Comparison of ENCODE assay signal across 8 mouse cellular contexts in genomic region chr10:128458348-128458718, GRCm38 (mm10). TPM values are rescaled to one million over a fixed set of nuclear protein-coding genes. Genes with fewer than 3 reads are reported as not detected.
DNase-seq lines count a peak whose midpoint lies in the region; ATAC-seq lines count a peak whose summit lies in the region.

No protein-coding gene starts in this region.

- peak; percentile 52 for ATAC-seq in megakaryocyte, adult 5-6 weeks (ENCODE audit: poor library complexity, severe bottlenecking)

- DNase-seq in T-cell, adult 2 months (ENCODE audit: low spot score) = peak; percentile 75
- DNase-seq in cerebellum, postnatal 36 days = peak; percentile 92 to 97
- DNase-seq in gastrocnemius, adult 18-20 months (ENCODE audit: low spot score) = peak; percentile 88
- DNase-seq in hindlimb bud, embryonic 11.5 days (ENCODE audit: extremely low spot score, low read depth, low spot score) = peak; percentile 83
- DNase-seq in left cerebral cortex, adult 8-10 months (ENCODE audit: low spot score in 2 of 2) = peak; percentile 61 to 99
- DNase-seq in right cerebral cortex, adult 18-20 months = peak; percentile 87
- peak; percentile 79 for DNase-seq in urinary bladder, postnatal 10 days (ENCODE audit: low spot score)

RNA-seq across cellular contexts. Expression of gene Smarcc2, which starts 0.7 kb away (rescaled TPM):
- total RNA-seq in gastrocnemius, adult 18-20 months (2021) = 10 to 100 TPM; 44.1 to 49.5 TPM
- 100 to 1,000 TPM; 262 to 275 (median 268) TPM for total RNA-seq in left cerebral cortex, adult 8-10 months (2022)
- 73.1 and 82.3 TPM in 2 replicates for total RNA-seq in megakaryocyte, adult 5-6 weeks (2015)
- 63.1 and 78.4 TPM in 2 replicates for total RNA-seq in megakaryocyte, adult 5-6 weeks (2017)

RNA-seq across cellular contexts. Expression of gene Myl6, which starts 35.6 kb away (rescaled TPM):
- 100 to 1,000 TPM; 150 to 187 TPM for total RNA-seq in gastrocnemius, adult 18-20 months (2021)
- 100 to 1,000 TPM; 555 to 620 (median 586) TPM for total RNA-seq in left cerebral cortex, adult 8-10 months (2022)
- 1,624 and 1,690 TPM in 2 replicates for total RNA-seq in megakaryocyte, adult 5-6 weeks (2015)
- 1,921 and 2,467 TPM in 2 replicates for total RNA-seq in megakaryocyte, adult 5-6 weeks (2017)

RNA-seq across cellular contexts. Expression of gene Myl6b, which starts 40.2 kb away (rescaled TPM):
- 10 to 100 TPM in 1 of 2 experiments, 1 to 10 TPM in 1; 9.0 to 28.2 TPM for total RNA-seq in gastrocnemius, adult 18-20 months (2021)
- total RNA-seq in left cerebral cortex, adult 8-10 months (2022) = 10 to 100 TPM; 29.9 to 33.3 (median 32.4) TPM
- 3.4 and 5.8 TPM in 2 replicates for total RNA-seq in megakaryocyte, adult 5-6 weeks (2015)
- 0.99 and 2.0 TPM in 2 replicates for total RNA-seq in megakaryocyte, adult 5-6 weeks (2017)

RNA-seq across cellular contexts. Expression of gene Rnf41, which starts 46.9 kb away (rescaled TPM):
- 10 to 100 TPM; 12.7 to 13.2 TPM for total RNA-seq in gastrocnemius, adult 18-20 months (2021)
- 10 to 100 TPM; 72.2 to 79.3 (median 73.4) TPM for total RNA-seq in left cerebral cortex, adult 8-10 months (2022)
- 16.4 and 17.6 TPM in 2 replicates for total RNA-seq in megakaryocyte, adult 5-6 weeks (2015)
- total RNA-seq in megakaryocyte, adult 5-6 weeks (2017) = 24.6 and 26.1 TPM in 2 replicates

RNA-seq across cellular contexts. Expression of gene Nabp2, which starts 47.0 kb away (rescaled TPM):
- 10 to 100 TPM; 61.0 to 65.2 TPM for total RNA-seq in gastrocnemius, adult 18-20 months (2021)
- total RNA-seq in left cerebral cortex, adult 8-10 months (2022) = 10 to 100 TPM; 90.1 to 97.4 (median 94.1) TPM
- 76.8 and 79.3 TPM in 2 replicates for total RNA-seq in megakaryocyte, adult 5-6 weeks (2015)
- 54.3 and 59.1 TPM in 2 replicates for total RNA-seq in megakaryocyte, adult 5-6 weeks (2017)

Comparison
In these comparisons a context has a peak if more than half of its experiments do, and no peak if none do; other contexts are left out.
1. Peak in every context shown above with its lines: DNase-seq and ATAC-seq.